Mouse (Mus musculus) midbrain, embryonic 15.5 days (tissue): ENCODE data around the gene Zmiz2. TPM values are rescaled to one million over a fixed set of nuclear protein-coding genes. Genes with fewer than 3 reads are reported as not detected.
"Not testable (repeated sequence)": the region's sequence is repeated elsewhere in the genome, so short reads cannot be mapped to it uniquely, and the experiment has no call there.

Experiments
- ATAC-seq: fragments of 200-750 bp; cut with Nextera tagmentation; replicated peaks from 2 replicates; pipeline ENCODE4 v1.8.0; 2017; ENCODE audit warnings: moderate TSS enrichment
- H3K27ac ChIP-seq: fragments of 300-500 bp; sonication (generic); 2 replicates; pipeline ENCODE4 v1.5.1; 2015; ENCODE audit warnings: mild to moderate bottlenecking, inconsistent platforms
- H3K27me3 ChIP-seq: fragments of 300-500 bp; sonication (generic); replicated peaks from 2 replicates; pipeline ENCODE4 v1.6.1; 2015; ENCODE audit warnings: inconsistent platforms
- H3K36me3 ChIP-seq: fragments of 300-500 bp; sonication (generic); replicated peaks from 2 replicates; pipeline ENCODE4 v1.6.1; 2015; ENCODE audit warnings: inconsistent platforms
- H3K4me1 ChIP-seq: fragments of 300-500 bp; sonication (generic); 2 replicates; pipeline ENCODE4 v1.6.1; 2015; ENCODE audit warnings: inconsistent platforms
- H3K4me2 ChIP-seq: fragments of 300-500 bp; sonication (generic); 2 replicates; pipeline ENCODE4 v1.6.1; 2015; ENCODE audit warnings: inconsistent platforms, mild to moderate bottlenecking, moderate library complexity
- H3K4me3 ChIP-seq: fragments of 300-500 bp; sonication (generic); 2 replicates; pipeline ENCODE4 v1.5.1; 2015; ENCODE audit warnings: mild to moderate bottlenecking, inconsistent platforms
- H3K9ac ChIP-seq: fragments of 300-500 bp; sonication (generic); 2 replicates; pipeline ENCODE4 v1.6.1; 2015; ENCODE audit warnings: mild to moderate bottlenecking, inconsistent platforms
- H3K9me3 ChIP-seq: fragments of 300-500 bp; sonication (generic); 2 replicates; pipeline ENCODE4 v1.6.1; 2016; ENCODE audit warnings: inconsistent platforms
- WGBS: fragments of 180-500 bp; shearing (Covaris S2); methylation state at CpG from one replicate; pipeline ENCODE4 v1.1.7; 2015; ENCODE audit warnings: mixed read lengths; 5-methylcytosine and 5-hydroxymethylcytosine counted together
- polyA plus RNA-seq: library from polyadenylated mRNA; unstranded; fragments of >200 nt; fragmentation: Nextera tagmentation; extraction: Ambion mirVana; gene quantifications from 2 replicates; pipeline ENCODE4 v1.2.1, GENCODE M21; 2015

The Zmiz2 gene
- polyA plus RNA-seq, 1 experiment from 2014 or later: 41.0 TPM

DNA sequence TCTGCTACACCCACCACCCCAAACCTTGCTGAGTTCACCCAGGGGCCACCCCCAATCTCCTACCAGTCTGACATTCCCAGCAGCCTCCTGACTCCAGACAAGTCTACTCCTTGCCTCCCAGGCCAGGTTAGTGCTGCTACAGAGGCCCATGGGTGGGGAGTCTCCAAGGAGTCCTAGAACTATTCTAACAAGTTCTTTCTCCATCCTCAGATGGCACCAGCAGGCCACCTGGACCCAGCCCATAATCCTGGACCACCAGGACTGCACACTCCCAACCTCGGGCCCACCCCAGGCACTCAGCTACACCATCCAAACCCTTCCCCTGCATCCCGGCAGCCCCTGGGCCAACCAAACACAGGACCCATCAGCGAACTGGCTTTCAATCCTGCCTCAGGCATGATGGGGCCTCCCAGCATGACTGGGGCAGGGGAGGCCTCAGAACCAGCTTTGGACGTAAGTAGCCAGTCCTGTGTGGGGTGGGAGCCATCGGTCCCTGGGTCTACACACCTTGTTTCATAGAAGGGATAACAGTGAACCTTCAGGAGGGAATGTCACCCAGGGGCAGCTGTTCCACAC, 15.0 kb downstream of the Zmiz2 start:
- WGBS: 94% methylated on average over 5 of the region's 5 CpGs
- no peak overlapping the region for H3K27ac ChIP-seq
- H3K4me1 ChIP-seq: peaks cover 7% of the 10 kb centered on the region

DNA sequence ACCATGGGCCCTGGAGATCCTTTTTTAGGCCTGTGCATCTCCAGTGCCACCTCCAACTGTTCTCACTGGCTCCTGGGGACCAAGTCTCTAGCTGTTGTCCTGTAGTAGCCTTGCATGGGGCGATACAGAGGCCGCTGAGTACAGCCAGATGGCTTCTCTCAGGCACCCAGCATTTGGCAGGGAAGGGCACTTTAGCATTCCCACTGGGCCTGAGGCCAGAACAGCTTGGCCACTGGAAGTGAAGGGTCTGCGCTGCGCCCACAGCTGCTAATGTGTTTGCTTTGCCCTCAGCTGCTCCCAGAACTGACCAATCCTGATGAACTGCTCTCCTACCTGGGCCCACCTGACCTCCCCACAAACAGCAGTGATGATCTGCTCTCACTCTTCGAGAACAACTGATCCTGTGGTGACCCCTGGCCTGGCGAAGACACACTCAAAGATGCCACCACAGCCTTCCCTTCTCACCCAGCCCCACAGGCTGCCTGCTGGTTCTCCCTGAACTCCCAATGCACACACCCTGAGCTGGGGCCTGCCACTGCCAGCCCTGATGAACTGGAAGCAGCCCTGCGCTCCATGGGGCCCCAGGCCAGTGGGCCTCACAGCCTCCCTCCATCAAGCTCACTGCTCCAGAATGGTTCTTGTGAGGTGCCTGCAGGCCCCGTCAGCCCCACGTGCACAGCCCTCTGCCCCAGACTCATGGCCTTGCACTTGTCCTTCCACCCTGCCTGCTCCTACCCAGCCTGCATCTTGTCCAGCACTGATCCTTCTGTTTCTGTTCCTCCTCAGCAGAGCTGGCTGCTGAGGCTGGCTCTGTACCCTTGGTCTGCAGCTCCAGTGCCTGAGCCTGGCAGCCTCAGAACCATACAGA, 16.1 kb downstream of the Zmiz2 start:
- Histone ChIP-seq H3K4me1 (peaks cover 7% of the 10 kb centered on the region), H3K4me3 (no peak overlapping the region), H3K27ac (peak overlapping the region; percentile 42), H3K9ac (no peak overlapping the region), H3K27me3 (no peaks in the 10 kb centered on the region), H3K4me2 (no peak overlapping the region), H3K9me3 (no peaks in the 10 kb centered on the region), H3K36me3 (peaks cover 60% of the 10 kb centered on the region)
- 93% methylated on average over 9 of the region's 9 CpGs for WGBS
- ATAC-seq: no peak; the same call in 1 of the 2 replicates

More for the DNA sequence above, 15.0 kb downstream of the Zmiz2 start:
- no peak overlapping the region for H3K4me2 ChIP-seq
- H3K36me3 ChIP-seq: peaks cover 70% of the 10 kb centered on the region
- no peak overlapping the region for H3K9ac ChIP-seq
- ATAC-seq: no peak
- no peak overlapping the region for H3K4me3 ChIP-seq
- no peaks in the 10 kb centered on the region for H3K9me3 ChIP-seq
- H3K27me3 ChIP-seq: no peaks in the 10 kb centered on the region

DNA sequence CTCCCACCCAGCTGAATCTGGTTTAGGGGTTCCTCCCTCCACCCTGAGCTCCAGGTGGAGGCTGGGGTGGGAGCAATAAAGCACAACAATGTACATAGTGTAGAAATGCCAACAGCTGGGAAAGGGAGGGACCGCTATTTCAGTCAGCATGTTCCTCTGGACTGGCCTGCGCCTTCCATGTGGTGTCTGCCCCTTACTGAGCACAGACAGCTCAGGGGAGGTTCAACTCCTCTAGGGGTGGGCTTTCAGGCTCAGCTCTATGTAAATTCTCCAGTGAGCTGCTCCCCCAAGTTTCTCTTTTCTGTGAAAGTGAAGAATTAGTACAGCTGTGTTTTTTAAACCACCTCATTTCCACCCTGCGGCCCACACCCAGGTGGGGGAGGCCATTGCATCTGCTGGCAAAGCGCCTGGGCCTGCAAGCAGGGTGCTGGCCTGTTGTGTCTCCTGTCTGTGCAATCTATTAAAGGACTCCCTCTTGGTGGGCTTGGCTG, 16.8 kb downstream of the Zmiz2 start:
- Histone ChIP-seq H3K36me3 (peaks cover 56% of the 10 kb centered on the region), H3K27me3 (no peaks in the 10 kb centered on the region), H3K4me3 (no peak overlapping the region), H3K4me2 (no peak overlapping the region), H3K9ac (no peak overlapping the region), H3K4me1 (peaks cover 7% of the 10 kb centered on the region), H3K9me3 (no peaks in the 10 kb centered on the region), H3K27ac (peak overlapping the region; percentile 58)
- no peak for ATAC-seq
- WGBS: 92% methylated on average over 4 of the region's 4 CpGs

DNA sequence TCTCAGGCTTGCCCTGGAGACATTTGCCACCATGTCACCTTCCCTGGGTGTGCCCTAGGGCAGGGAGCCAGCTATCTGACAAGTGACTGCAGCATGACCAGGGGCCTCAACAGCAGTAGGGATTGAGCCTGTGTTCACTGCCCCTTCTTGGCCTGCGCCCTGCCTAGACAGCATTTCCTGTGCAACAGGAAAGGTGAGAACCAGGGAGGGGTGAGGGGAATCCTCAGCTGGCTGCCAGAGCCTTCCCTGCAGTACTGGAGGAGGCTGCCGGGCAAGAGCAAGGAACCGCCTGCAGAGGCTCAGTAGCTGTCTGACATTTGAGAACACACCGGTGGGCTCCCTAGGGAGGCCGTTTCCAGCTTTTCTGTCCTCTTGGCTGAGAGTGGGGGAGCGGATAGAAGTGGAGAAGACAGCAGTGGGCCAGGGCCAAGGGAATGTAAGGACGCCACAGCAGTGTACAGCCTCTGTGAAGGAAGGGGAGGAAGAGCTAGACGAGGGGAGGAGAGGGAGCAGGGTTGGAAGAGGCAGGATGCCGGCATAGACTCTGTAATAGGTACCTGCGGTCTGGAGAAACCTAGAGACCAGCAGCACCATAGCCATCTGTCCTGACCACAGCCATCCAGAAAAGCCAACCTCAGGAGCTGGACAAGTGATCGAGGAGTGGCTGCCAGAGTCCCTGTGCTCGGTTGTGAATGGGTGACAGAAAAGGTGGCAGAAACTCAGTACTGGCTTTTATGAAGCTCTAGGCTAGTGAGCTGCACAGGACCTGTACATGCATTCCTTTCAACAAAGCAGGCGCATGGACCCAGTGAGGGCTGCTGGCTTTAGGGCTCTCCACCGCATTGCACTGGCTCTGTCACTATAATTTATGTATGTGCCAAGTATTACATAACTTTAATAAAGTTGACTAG, 17.6 kb downstream of the Zmiz2 start:
- Histone ChIP-seq H3K27me3 (no peaks in the 10 kb centered on the region), H3K36me3 (peaks cover 47% of the 10 kb centered on the region), H3K4me3 (no peak overlapping the region), H3K4me1 (peaks cover 7% of the 10 kb centered on the region), H3K4me2 (no peak overlapping the region), H3K27ac (peak overlapping the region; percentile 58), H3K9ac (no peak overlapping the region), H3K9me3 (no peaks in the 10 kb centered on the region)
- WGBS: 48% methylated on average over 14 of the region's 14 CpGs
- ATAC-seq: peak; percentile 38

DNA sequence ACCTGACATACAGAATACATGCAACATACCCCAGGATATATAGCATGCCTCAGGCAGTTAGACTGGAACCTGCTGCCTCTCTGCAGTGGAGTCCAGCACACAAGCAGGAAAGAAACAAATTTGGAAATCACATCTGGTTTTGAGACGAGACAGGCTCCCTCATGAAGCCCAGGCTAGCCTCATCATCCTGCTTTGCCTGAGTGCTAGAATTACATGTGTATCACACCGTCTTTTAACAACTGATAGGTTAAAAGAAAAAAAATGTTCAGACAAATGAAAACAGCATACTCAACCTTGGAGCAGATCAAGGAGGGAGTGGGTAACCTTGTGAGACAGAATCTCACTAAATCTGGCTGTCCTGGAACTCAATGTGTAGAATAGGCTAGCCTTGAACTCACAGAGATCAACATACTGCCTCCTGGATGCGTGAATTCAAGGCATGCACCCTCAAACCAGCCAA, 18.3 kb downstream of the Zmiz2 start:
- Histone ChIP-seq H3K4me2 (no peak overlapping the region), H3K9me3 (no peaks in the 10 kb centered on the region), H3K27me3 (no peaks in the 10 kb centered on the region), H3K4me3 (no peak overlapping the region), H3K9ac (no peak overlapping the region), H3K27ac (no peak overlapping the region), H3K36me3 (peaks cover 40% of the 10 kb centered on the region), H3K4me1 (peaks cover 9% of the 10 kb centered on the region)
- 90% methylated on average over 3 of the region's 3 CpGs for WGBS
- ATAC-seq: 0 out of 2 replicates have a peak, but pooled peaks have one; percentile 2

DNA sequence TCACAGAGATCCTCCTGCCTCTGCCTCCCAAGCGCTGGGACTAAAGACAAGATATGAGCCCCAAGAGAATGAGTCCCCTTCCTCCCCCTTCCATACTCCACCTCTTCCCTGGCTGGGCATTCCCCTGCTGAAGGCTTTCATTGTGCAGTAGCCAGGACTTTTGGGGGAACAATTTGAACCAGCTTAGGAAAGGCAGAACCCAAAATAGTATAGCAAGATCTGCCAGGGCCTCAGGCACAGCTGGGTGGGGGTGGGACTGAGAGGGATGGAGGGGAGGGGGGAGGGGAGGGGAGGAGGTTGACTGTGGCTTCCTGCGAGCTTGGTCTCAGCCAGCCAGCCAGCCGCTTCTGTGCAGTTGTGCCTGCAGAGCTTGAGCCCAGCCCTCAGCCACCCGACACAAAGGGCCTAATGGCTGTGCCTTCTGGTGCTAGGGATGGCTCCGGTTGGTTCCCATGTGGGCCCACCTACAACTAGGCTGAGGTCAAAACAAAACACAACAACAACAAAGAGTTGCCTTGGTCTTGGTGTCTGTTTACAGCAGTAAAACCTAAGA, 21.3 kb downstream of the Zmiz2 start:
- H3K27ac ChIP-seq: no peak overlapping the region
- H3K9ac ChIP-seq: no peak overlapping the region
- H3K9me3 ChIP-seq: no peaks in the 10 kb centered on the region
- ATAC-seq: no peak
- peaks cover 12% of the 10 kb centered on the region; the same call in 1 of the 2 replicates for H3K36me3 ChIP-seq
- H3K4me1 ChIP-seq: peaks cover 16% of the 10 kb centered on the region
- WGBS: 51% methylated on average over 5 of the region's 5 CpGs
- H3K4me2 ChIP-seq: no peak overlapping the region
- H3K4me3 ChIP-seq: no peak overlapping the region
- H3K27me3 ChIP-seq: no peaks in the 10 kb centered on the region

DNA sequence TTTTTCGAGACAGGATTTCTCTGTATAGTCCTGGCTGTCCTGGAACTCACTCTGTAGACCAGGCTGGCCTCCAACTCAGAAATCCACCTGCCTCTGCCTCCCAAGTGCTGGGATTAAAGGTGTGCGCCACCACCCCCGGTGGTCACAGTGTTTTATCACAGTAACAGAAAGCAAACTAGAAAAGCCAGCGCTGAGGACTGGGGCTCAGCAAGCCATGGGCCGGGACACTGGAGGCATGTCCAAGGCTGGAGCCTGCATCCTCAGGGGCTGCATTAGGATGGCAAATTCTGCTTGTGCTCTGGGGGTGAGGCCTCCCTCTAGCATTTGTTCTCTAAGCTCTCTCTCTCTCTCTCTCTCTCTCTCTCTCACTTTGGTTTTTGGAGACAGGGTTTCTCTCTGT, 21.9 kb downstream of the Zmiz2 start:
- H3K9me3 ChIP-seq, H3K27ac ChIP-seq, H3K27me3 ChIP-seq, H3K4me2 ChIP-seq, H3K4me3 ChIP-seq, ATAC-seq, H3K9ac ChIP-seq, H3K36me3 ChIP-seq: not testable (repeated sequence)
- peaks cover 18% of the 10 kb centered on the region for H3K4me1 ChIP-seq
- WGBS: 93% methylated on average over 5 of the region's 5 CpGs

DNA sequence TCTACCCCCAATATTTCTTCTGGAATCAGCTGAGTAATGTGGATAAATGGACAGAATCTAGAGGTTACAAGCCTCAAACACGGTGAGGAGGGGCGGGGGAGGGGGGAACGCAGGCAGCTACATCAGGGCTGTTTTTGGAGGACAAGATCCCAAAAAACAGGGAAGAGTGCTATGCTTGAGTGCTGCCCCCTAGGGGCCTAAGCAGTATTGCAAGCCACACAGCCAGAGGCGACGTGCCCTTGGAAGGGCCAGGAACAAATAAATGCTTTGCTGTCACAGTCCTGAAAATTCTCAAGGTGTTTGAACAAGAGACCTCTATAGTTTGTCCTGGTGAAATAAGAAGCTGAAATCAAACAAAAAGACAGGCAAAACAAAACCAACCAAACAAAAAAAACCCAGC, 22.8 kb downstream of the Zmiz2 start:
- Histone ChIP-seq H3K36me3 (no peaks in the 10 kb centered on the region), H3K4me3 (no peak overlapping the region), H3K27ac (no peak overlapping the region), H3K4me2 (no peak overlapping the region), H3K9me3 (no peaks in the 10 kb centered on the region), H3K27me3 (no peaks in the 10 kb centered on the region), H3K4me1 (peaks cover 12% of the 10 kb centered on the region), H3K9ac (no peak overlapping the region)
- WGBS: 3% methylated on average over 5 of the region's 5 CpGs
- ATAC-seq: no peak

DNA sequence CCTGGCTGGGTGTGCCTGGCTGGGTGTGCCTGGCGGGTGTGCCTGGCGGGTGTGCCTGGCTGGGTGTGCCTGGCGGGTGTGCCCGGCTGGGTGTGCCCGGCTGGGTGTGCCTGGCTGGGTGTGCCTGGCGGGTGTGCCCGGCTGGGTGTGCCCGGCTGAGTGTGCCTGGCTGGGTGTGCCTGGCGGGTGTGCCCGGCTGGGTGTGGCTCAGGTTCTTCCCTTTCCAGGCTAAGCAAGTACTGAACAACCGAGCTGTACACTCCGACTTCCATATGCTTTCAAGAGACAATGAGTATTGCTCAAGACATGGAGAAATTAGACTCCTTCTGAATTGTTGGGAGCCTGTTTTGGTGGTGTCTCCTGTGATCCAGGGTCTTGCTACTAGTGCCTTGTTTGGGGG, 24.4 kb downstream of the Zmiz2 start:
- no peak overlapping the region for H3K27ac ChIP-seq
- no peak for ATAC-seq
- peaks cover 25% of the 10 kb centered on the region for H3K4me1 ChIP-seq
- H3K36me3 ChIP-seq: no peaks in the 10 kb centered on the region; the same call in 1 of the 2 replicates
- no peak overlapping the region for H3K9ac ChIP-seq
- no peaks in the 10 kb centered on the region for H3K9me3 ChIP-seq
- H3K4me3 ChIP-seq: no peak overlapping the region
- no peak overlapping the region for H3K4me2 ChIP-seq
- 97% methylated on average over 11 of the region's 12 CpGs for WGBS
- H3K27me3 ChIP-seq: no peaks in the 10 kb centered on the region

DNA sequence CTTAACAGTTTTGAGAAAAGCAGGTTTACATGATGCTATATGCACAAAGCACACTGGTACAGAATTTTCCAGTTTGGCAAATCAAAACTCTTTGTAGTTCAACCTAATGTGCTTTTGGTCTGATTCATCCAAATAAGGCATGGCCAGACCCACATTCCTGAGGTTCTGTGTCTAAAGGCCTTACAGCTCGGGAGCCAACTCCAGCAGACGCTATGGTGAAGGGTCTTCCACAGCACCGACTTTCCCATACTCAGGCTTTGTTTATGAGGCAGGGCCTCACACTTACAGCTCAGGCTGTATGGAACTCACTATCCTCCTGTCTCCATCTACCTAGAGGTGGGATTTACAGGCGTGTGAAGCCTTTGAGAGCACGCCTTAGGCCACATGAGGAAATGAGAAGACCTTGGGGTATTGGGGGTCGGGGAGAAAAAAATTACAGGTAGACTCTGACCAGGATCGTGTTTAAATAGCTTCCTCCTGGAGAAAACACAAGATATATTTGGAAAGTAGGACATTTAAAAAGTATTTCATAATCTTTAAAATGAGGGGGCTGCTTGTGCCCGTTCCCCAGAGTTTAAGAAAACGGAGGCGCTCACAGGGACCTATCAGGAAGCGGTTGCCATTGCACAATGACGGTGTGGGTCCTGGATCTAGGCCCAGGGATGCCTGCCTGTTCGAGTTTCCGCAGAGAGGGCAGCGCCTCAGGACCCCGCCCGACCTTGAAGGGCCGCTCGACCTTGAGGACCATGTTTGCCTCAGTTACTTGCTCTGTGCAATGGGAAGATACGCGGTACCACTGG, 26.1 kb downstream of the Zmiz2 start, which contains the start of gene Ppia:
TSS of gene Ppia (plus strand) at position 693 of the 800 bp plus-strand sequence.
- Histone ChIP-seq H3K27me3 (no peaks in the 10 kb centered on the region), H3K36me3 (peaks cover 13% of the 10 kb centered on the region), H3K4me3 (peak within 1 kb of the TSS; percentile 83), H3K4me1 (peaks cover 30% of the 10 kb centered on the region), H3K9ac (peak within 1 kb of the TSS; percentile 88), H3K9me3 (no peaks in the 10 kb centered on the region), H3K4me2 (peak within 1 kb of the TSS; percentile 88), H3K27ac (peak within 1 kb of the TSS; percentile 97)
- WGBS: 10% methylated on average over 21 of the region's 21 CpGs
- no peak; the same call in 1 of the 2 replicates for ATAC-seq
